Comparison of ENCODE assay signal across 8 mouse cellular contexts in genomic region chr17:44733544-44734310, GRCm38 (mm10). TPM values are rescaled to one million over a fixed set of nuclear protein-coding genes. Genes with fewer than 3 reads are reported as not detected.
DNase-seq lines count a peak whose midpoint lies in the region; ATAC-seq and TF ChIP-seq lines count a peak whose summit lies in the region.

No protein-coding gene starts in this region.

- TF ChIP-seq POLR2A in kidney, adult 2 months (IDR thresholded peaks at IDR 0.05; ENCODE audit: low read depth, low read length): no peak

- WGBS in kidney, adult 2 months: 12% methylated on average over 23 of the region's 23 CpGs
- 4% methylated on average over 23 of the region's 23 CpGs for WGBS in forebrain, embryonic 16.5 days
- 8% methylated on average over 23 of the region's 23 CpGs for WGBS in liver, embryonic 16.5 days (ENCODE audit: insufficient replicate concordance)

- no peak for ATAC-seq in forebrain, embryonic 16.5 days
- ATAC-seq in liver, embryonic 16.5 days (ENCODE audit: low read depth): no peak
- no peak for ATAC-seq in activated CD4-positive, CD25-positive, alpha-beta regulatory T cell, adult 4 months

- H3K4me1 ChIP-seq in kidney, adult 2 months (ENCODE audit: control insufficient read depth, insufficient read depth, low read length): no peaks in the 10 kb centered on the region
- peaks cover 31% of the 10 kb centered on the region for H3K4me1 ChIP-seq in forebrain, embryonic 16.5 days (replicated peaks; ENCODE audit: control insufficient read depth, insufficient read depth, low read length)
- no peaks in the 10 kb centered on the region; the same call in none of the 2 replicates for H3K4me1 ChIP-seq in liver, embryonic 16.5 days (ENCODE audit: control insufficient read depth, low read depth, low read length)

- no peak overlapping the region for H3K9ac ChIP-seq in forebrain, embryonic 16.5 days (replicated peaks; ENCODE audit: low read depth, low read length)
- no peak overlapping the region for H3K9ac ChIP-seq in liver, embryonic 16.5 days (ENCODE audit: low read depth, low read length)

- peak overlapping the region; percentile 86 for H3K4me2 ChIP-seq in forebrain, embryonic 16.5 days (ENCODE audit: low read length)
- peak overlapping the region; percentile 69 for H3K4me2 ChIP-seq in liver, embryonic 16.5 days (ENCODE audit: low read depth, low read length)

- TF ChIP-seq CTCF in kidney, adult 2 months (conservative IDR thresholded peaks at IDR 0.05; ENCODE audit: insufficient read depth, insufficient read length, low read depth, low read length): no peak

- H3K27me3 ChIP-seq in kidney, adult 2 months (replicated peaks; ENCODE audit: control insufficient read depth, insufficient read depth, low read length): peaks cover 1% of the 10 kb centered on the region; the same call in 1 of the 2 replicates
- peaks cover 37% of the 10 kb centered on the region for H3K27me3 ChIP-seq in forebrain, embryonic 16.5 days (replicated peaks; ENCODE audit: control insufficient read depth, insufficient read depth, low read length)
- H3K27me3 ChIP-seq in liver, embryonic 16.5 days (ENCODE audit: control insufficient read depth, insufficient read depth, low read depth, low read length): peaks cover 60% of the 10 kb centered on the region

- H3K9me3 ChIP-seq in forebrain, embryonic 16.5 days (ENCODE audit: control insufficient read depth, low read length): no peaks in the 10 kb centered on the region
- H3K9me3 ChIP-seq in liver, embryonic 16.5 days (replicated peaks; ENCODE audit: control insufficient read depth, low read length): no peaks in the 10 kb centered on the region

- peak overlapping the region; percentile 61 for H3K4me3 ChIP-seq in kidney, adult 2 months (ENCODE audit: insufficient read depth, low read depth, low read length)
- peak overlapping the region; percentile 79 for H3K4me3 ChIP-seq in forebrain, embryonic 16.5 days (replicated peaks; ENCODE audit: low read length)
- H3K4me3 ChIP-seq in liver, embryonic 16.5 days (ENCODE audit: low read depth, low read length): peak overlapping the region; percentile 64

- H3K27ac ChIP-seq in kidney, adult 2 months (ENCODE audit: insufficient read depth, low read depth, low read length): no peak overlapping the region
- no peak overlapping the region for H3K27ac ChIP-seq in forebrain, embryonic 16.5 days (ENCODE audit: low read length)
- no peak overlapping the region for H3K27ac ChIP-seq in liver, embryonic 16.5 days (ENCODE audit: low read length)

- H3K36me3 ChIP-seq in kidney, adult 2 months (ENCODE audit: control insufficient read depth, insufficient read depth, low read length): no peaks in the 10 kb centered on the region
- H3K36me3 ChIP-seq in forebrain, embryonic 16.5 days (ENCODE audit: control insufficient read depth, insufficient read depth): no peaks in the 10 kb centered on the region
- H3K36me3 ChIP-seq in liver, embryonic 16.5 days (ENCODE audit: control insufficient read depth, insufficient read depth): no peaks in the 10 kb centered on the region

- DNase-seq in kidney, adult 2 months: no peak
- no peak for DNase-seq in kidney, adult 9 months
- DNase-seq in Muller cell, postnatal 12 days (ENCODE audit: inconsistent ontology term): peak; percentile 69
- DNase-seq in right cerebral cortex, postnatal 10 days (ENCODE audit: low spot score in 2 of 2): no peak
- no peak for DNase-seq in left cerebral cortex, adult 11 months (ENCODE audit: low spot score)

RNA-seq across cellular contexts. Expression of gene Supt3, which starts 43.2 kb away (rescaled TPM):
- polyA plus RNA-seq in kidney, adult 2 months (2012; rRNA removed): 5.5 and 6.4 TPM in 2 replicates
- polyA plus RNA-seq in forebrain, embryonic 16.5 days (2015; fragmentation: Nextera tagmentation; extraction: Ambion mirVana): 20.4 and 20.5 TPM in 2 replicates
- polyA plus RNA-seq in liver, embryonic 16.5 days (2015; fragmentation: Nextera tagmentation; extraction: Ambion mirVana): 6.0 and 6.2 TPM in 2 replicates
- 10 to 100 TPM; 12.6 to 15.1 TPM for polyA plus RNA-seq in activated CD4-positive, CD25-positive, alpha-beta regulatory T cell, adult 4 months (2017; shearing (Covaris generic))
